Mouse (Mus musculus) forebrain, embryonic 11.5 days (tissue): ENCODE data around the gene Plpp7. TPM values are rescaled to one million over a fixed set of nuclear protein-coding genes. Genes with fewer than 3 reads are reported as not detected.

Experiments used
- ATAC-seq: fragments of 200-750 bp; cut with Nextera tagmentation; replicated peaks from 2 replicates; pipeline ENCODE4 v1.8.0; 2017; ENCODE audit warnings: moderate TSS enrichment; ENCODE audit not compliant: low FRiP score
- DNase-seq: peaks from one replicate; pipeline ENCODE4 v3.0.0-alpha.2; 2017; ENCODE audit warnings: low spot score
- H3K27ac ChIP-seq: fragments of 300-500 bp; sonication (generic); 2 replicates; pipeline ENCODE4 v1.5.1; 2014; ENCODE audit warnings: low read depth, low read length
- H3K27me3 ChIP-seq: fragments of 300-500 bp; sonication (generic); 2 replicates; pipeline ENCODE4 v1.6.1; 2014; ENCODE audit warnings: mild to moderate bottlenecking, low read length, mixed read lengths; ENCODE audit not compliant: control insufficient read depth, insufficient read depth
- H3K36me3 ChIP-seq: fragments of 300-500 bp; sonication (generic); 2 replicates; pipeline ENCODE4 v1.6.1; 2014; ENCODE audit warnings: mild to moderate bottlenecking, low read length, moderate library complexity, mixed read lengths; ENCODE audit not compliant: control insufficient read depth, insufficient read depth
- H3K4me1 ChIP-seq: fragments of 300-500 bp; sonication (generic); replicated peaks from 2 replicates; pipeline ENCODE4 v1.6.1; 2014; ENCODE audit warnings: low read length, mixed read lengths; ENCODE audit not compliant: control insufficient read depth, insufficient read depth
- H3K4me2 ChIP-seq: fragments of 300-500 bp; sonication (generic); 2 replicates; pipeline ENCODE4 v1.6.1; 2014; ENCODE audit warnings: low read depth, mild to moderate bottlenecking, low read length, moderate library complexity, mixed read lengths; ENCODE audit not compliant: severe bottlenecking
- H3K4me3 ChIP-seq: fragments of 300-500 bp; sonication (generic); 2 replicates; pipeline ENCODE4 v1.5.1; 2014; ENCODE audit warnings: low read depth, low read length
- H3K9ac ChIP-seq: fragments of 300-500 bp; sonication (generic); 2 replicates; pipeline ENCODE4 v1.6.1; 2014; ENCODE audit warnings: low read length
- H3K9me3 ChIP-seq: fragments of 300-500 bp; sonication (generic); 2 replicates; pipeline ENCODE4 v1.6.1; 2016; ENCODE audit warnings: low read length, mixed read lengths; ENCODE audit not compliant: control insufficient read depth
- WGBS: fragments of 180-500 bp; shearing (Covaris S2); extraction: QIAGEN DNeasy Blood & Tissue Kit; methylation state at CpG from one replicate; pipeline ENCODE4 v1.1.7; 2014; 5-methylcytosine and 5-hydroxymethylcytosine counted together
- polyA plus RNA-seq: library from polyadenylated mRNA; unstranded; fragments of >200 nt; fragmentation: Nextera tagmentation; extraction: Ambion mirVana; gene quantifications from 2 replicates; pipeline ENCODE4 v1.2.1, GENCODE M21; 2014

The Plpp7 gene
- polyA plus RNA-seq, 1 experiment from 2014 or later: 5.7 TPM

GRCm38 (mm10) chr2:32144633-32145032 is 49.3 kb downstream of the Plpp7 start:
- H3K4me2 ChIP-seq: no peak overlapping the region

GRCm38 (mm10) chr2:32146617-32147162 is 51.4 kb downstream of the Plpp7 start:
- no peak for ATAC-seq
- Histone ChIP-seq H3K4me3 (no peak overlapping the region), H3K4me2 (no peak overlapping the region), H3K27ac (no peak overlapping the region), H3K27me3 (no peaks in the 10 kb centered on the region), H3K4me1 (peaks cover 2% of the 10 kb centered on the region; the same call in 1 of the 2 replicates), H3K9me3 (no peaks in the 10 kb centered on the region), H3K9ac (no peak overlapping the region), H3K36me3 (no peaks in the 10 kb centered on the region)
- no peak for DNase-seq
- WGBS: 87% methylated on average over 5 of the region's 5 CpGs

More at GRCm38 (mm10) chr2:32144633-32145032, 49.3 kb downstream of the Plpp7 start:
- no peaks in the 10 kb centered on the region for H3K4me1 ChIP-seq
- H3K9me3 ChIP-seq: no peaks in the 10 kb centered on the region
- H3K27me3 ChIP-seq: no peaks in the 10 kb centered on the region
- no peaks in the 10 kb centered on the region for H3K36me3 ChIP-seq
- 92% methylated on average over 5 of the region's 5 CpGs for WGBS
- ATAC-seq: no peak
- H3K27ac ChIP-seq: no peak overlapping the region
- no peak for DNase-seq
- no peak overlapping the region for H3K9ac ChIP-seq
- H3K4me3 ChIP-seq: no peak overlapping the region

GRCm38 (mm10) chr2:32150135-32150534 is 54.8 kb downstream of the Plpp7 start:
- Histone ChIP-seq H3K9me3 (no peaks in the 10 kb centered on the region), H3K9ac (peak overlapping the region; percentile 97), H3K27me3 (no peaks in the 10 kb centered on the region), H3K27ac (peak overlapping the region; percentile 96), H3K36me3 (no peaks in the 10 kb centered on the region), H3K4me3 (peak overlapping the region; percentile 85), H3K4me1 (peaks cover 24% of the 10 kb centered on the region), H3K4me2 (peak overlapping the region; percentile 55; the same call in 1 of the 2 replicates)
- WGBS: 29% methylated on average over 1 of the region's 1 CpGs
- DNase-seq (no peak), ATAC-seq (no peak)

- no peak for DNase-seq
These were observed 55.2 kb downstream of the Plpp7 start for GRCm38 (mm10) chr2:32150562-32150923.

GRCm38 (mm10) chr2:32150924-32151659 is 55.8 kb downstream of the Plpp7 start, which contains the start of gene Prrc2b:
Gene Prrc2b, plus strand, starts transcription at chr2:32151082.
- Histone ChIP-seq H3K9me3 (no peaks in the 10 kb centered on the region), H3K4me3 (peak within 1 kb of the TSS; percentile 85), H3K4me1 (peaks cover 30% of the 10 kb centered on the region), H3K4me2 (peak within 1 kb of the TSS; percentile 95), H3K9ac (peak within 1 kb of the TSS; percentile 97), H3K27ac (peak within 1 kb of the TSS; percentile 96), H3K27me3 (no peaks in the 10 kb centered on the region), H3K36me3 (no peaks in the 10 kb centered on the region)
- ATAC-seq (peak; percentile 52), DNase-seq (peak; percentile 88)
- under 1% methylated on average over 77 of the region's 117 CpGs for WGBS

More at GRCm38 (mm10) chr2:32150562-32150923, 55.2 kb downstream of the Plpp7 start:
- Histone ChIP-seq H3K36me3 (no peaks in the 10 kb centered on the region), H3K27ac (peak overlapping the region; percentile 96), H3K9ac (peak overlapping the region; percentile 97), H3K4me1 (peaks cover 25% of the 10 kb centered on the region), H3K4me3 (peak overlapping the region; percentile 85), H3K4me2 (peak overlapping the region; percentile 55), H3K27me3 (no peaks in the 10 kb centered on the region), H3K9me3 (no peaks in the 10 kb centered on the region)
- peak; percentile 71 for ATAC-seq
- 8% methylated on average over 7 of the region's 7 CpGs for WGBS

GRCm38 (mm10) chr2:32151660-32152366 is 56.5 kb downstream of the Plpp7 start:
- Histone ChIP-seq H3K27me3 (no peaks in the 10 kb centered on the region), H3K4me1 (peaks cover 36% of the 10 kb centered on the region), H3K36me3 (no peaks in the 10 kb centered on the region), H3K4me3 (peak overlapping the region; percentile 85), H3K4me2 (peak overlapping the region; percentile 95), H3K9me3 (no peaks in the 10 kb centered on the region), H3K27ac (peak overlapping the region; percentile 96), H3K9ac (peak overlapping the region; percentile 97)
- WGBS: under 1% methylated on average over 22 of the region's 22 CpGs
- peak; percentile 73 for DNase-seq
- ATAC-seq: no peak

- peak overlapping the region; percentile 96; the same call in 1 of the 2 replicates for H3K27ac ChIP-seq
- no peak for ATAC-seq
- H3K4me1 ChIP-seq: peaks cover 43% of the 10 kb centered on the region
- peak overlapping the region; percentile 95 for H3K4me2 ChIP-seq
- peak overlapping the region; percentile 97 for H3K9ac ChIP-seq
- peak overlapping the region; percentile 85 for H3K4me3 ChIP-seq
- 24% methylated on average over 12 of the region's 12 CpGs for WGBS
- no peaks in the 10 kb centered on the region for H3K27me3 ChIP-seq
- no peaks in the 10 kb centered on the region for H3K9me3 ChIP-seq
- no peaks in the 10 kb centered on the region for H3K36me3 ChIP-seq
- no peak for DNase-seq
These were observed 57.2 kb downstream of the Plpp7 start for GRCm38 (mm10) chr2:32152367-32153034.
